Comparison of ENCODE assay signal across 11 mouse cellular contexts in genomic region chr11:112103252-112103651, GRCm38 (mm10).
DNase-seq lines count a peak whose midpoint lies in the region; ATAC-seq and TF ChIP-seq lines count a peak whose summit lies in the region.
"Had no signal": no experiment of that assay in that cellular context is flagged by ENCODE, and none has a peak within 500 bp of the region (broad histone marks: within the 10 kb centered on the region; RNA-seq: fewer than 3 reads in every experiment).

No protein-coding gene starts in this region.

- H3K27ac ChIP-seq in gastrocnemius, adult 2 months = no peak overlapping the region
- H3K27ac ChIP-seq in lung, embryonic 14.5 days (ENCODE audit: low read depth) = no peak overlapping the region
- H3K27ac ChIP-seq: heart, embryonic 15.5 days had no signal

- no peak overlapping the region for H3K4me3 ChIP-seq in gastrocnemius, adult 2 months
- H3K4me3 ChIP-seq in lung, embryonic 14.5 days (ENCODE audit: low read depth, low read length) = no peak overlapping the region
- no peak overlapping the region for H3K4me3 ChIP-seq in lung, adult 2 months (replicated peaks; ENCODE audit: extremely low read depth, low read depth, low read length)
- H3K4me3 ChIP-seq: heart, embryonic 15.5 days had no signal

- peak; percentile 66 for TF ChIP-seq CTCF in gastrocnemius, adult 2 months (IDR thresholded peaks at IDR 0.05)
- peak; percentile 67 for TF ChIP-seq CTCF in lung, embryonic 14.5 days (IDR thresholded peaks at IDR 0.05; ENCODE audit: low read depth)
- TF ChIP-seq CTCF in lung, adult 2 months (IDR thresholded peaks at IDR 0.05; ENCODE audit: insufficient read depth, low read length) = no peak

- intact Hi-C loops in gastrocnemius, adult 2 months (cut with DNase I) = no loop called here
- intact Hi-C loops in gastrocnemius, postnatal 36 days (cut with DNase I) = loop anchor here (10.0 kb wide), 1 partner anchor 568 kb away; no protein-coding TSS in a partner anchor

- no peak for ATAC-seq in lung, embryonic 14.5 days (ENCODE audit: insufficient read depth)
- ATAC-seq in neutrophil, adult 5-6 weeks (ENCODE audit: extremely low read depth, insufficient number of reproducible peaks, low FRiP score, poor library complexity, severe bottlenecking) = 0 out of 2 replicates have a peak, but pooled peaks have one; percentile 36

- H3K4me1 ChIP-seq in lung, embryonic 14.5 days (ENCODE audit: insufficient read depth) = peaks cover 3% of the 10 kb centered on the region
- H3K4me1 ChIP-seq in lung, adult 2 months (ENCODE audit: control insufficient read depth, insufficient read depth, low read length) = no peaks in the 10 kb centered on the region
- H3K4me1 ChIP-seq: heart, embryonic 15.5 days had no signal

- no peak overlapping the region for H3K9ac ChIP-seq in lung, embryonic 14.5 days
- H3K9ac ChIP-seq: heart, embryonic 15.5 days had no signal

- H3K4me2 ChIP-seq in lung, embryonic 14.5 days = no peak overlapping the region
- H3K4me2 ChIP-seq: heart, embryonic 15.5 days had no signal

- no peaks in the 10 kb centered on the region for H3K36me3 ChIP-seq in lung, embryonic 14.5 days (ENCODE audit: insufficient read depth)
- H3K36me3 ChIP-seq: heart, embryonic 15.5 days had no signal

- no peak for TF ChIP-seq POLR2A in lung, adult 2 months (IDR thresholded peaks at IDR 0.05; ENCODE audit: borderline replicate concordance, extremely low read depth, low read depth, low read length)

- 61% methylated on average over 2 of the region's 2 CpGs for WGBS in lung, embryonic 14.5 days
- WGBS in lung, adult 2 months = 34% methylated on average over 2 of the region's 2 CpGs

- H3K27me3 ChIP-seq in lung, embryonic 14.5 days (ENCODE audit: insufficient read depth, low read length) = no peaks in the 10 kb centered on the region
- H3K27me3 ChIP-seq: heart, embryonic 15.5 days had no signal

- DNase-seq in gastrocnemius, adult 2 months = no peak
- no peak for DNase-seq in gastrocnemius, postnatal 36 days
- peak; percentile 41 for DNase-seq in lung, embryonic 14.5 days
- DNase-seq in lung, adult 2 months = no peak
- DNase-seq in ZHBTc4 (ENCODE audit: low read depth, low spot score) = peak; percentile 14
- DNase-seq in spleen, adult 18-20 months = no peak
- DNase-seq in frontal cortex, postnatal 36 days (ENCODE audit: low spot score in 2 of 2) = no peak
- DNase-seq: kidney, adult 8-10 months; right cerebral cortex, adult 18-20 months had no signal

- H3K9me3 ChIP-seq in lung, embryonic 14.5 days (ENCODE audit: low read depth, low read length) = no peaks in the 10 kb centered on the region
- H3K9me3 ChIP-seq: heart, embryonic 15.5 days had no signal

Comparison
In these comparisons a context has a peak if more than half of its experiments do, and no peak if none do; other contexts are left out.
1. DNase-seq: peak in lung, embryonic 14.5 days (single experiment) and ZHBTc4 (single experiment); none in gastrocnemius, adult 2 months (single experiment), gastrocnemius, postnatal 36 days (0 of 2), lung, adult 2 months (single experiment), spleen, adult 18-20 months (0 of 2) and frontal cortex, postnatal 36 days (0 of 2).